In the genomic region with DNA sequence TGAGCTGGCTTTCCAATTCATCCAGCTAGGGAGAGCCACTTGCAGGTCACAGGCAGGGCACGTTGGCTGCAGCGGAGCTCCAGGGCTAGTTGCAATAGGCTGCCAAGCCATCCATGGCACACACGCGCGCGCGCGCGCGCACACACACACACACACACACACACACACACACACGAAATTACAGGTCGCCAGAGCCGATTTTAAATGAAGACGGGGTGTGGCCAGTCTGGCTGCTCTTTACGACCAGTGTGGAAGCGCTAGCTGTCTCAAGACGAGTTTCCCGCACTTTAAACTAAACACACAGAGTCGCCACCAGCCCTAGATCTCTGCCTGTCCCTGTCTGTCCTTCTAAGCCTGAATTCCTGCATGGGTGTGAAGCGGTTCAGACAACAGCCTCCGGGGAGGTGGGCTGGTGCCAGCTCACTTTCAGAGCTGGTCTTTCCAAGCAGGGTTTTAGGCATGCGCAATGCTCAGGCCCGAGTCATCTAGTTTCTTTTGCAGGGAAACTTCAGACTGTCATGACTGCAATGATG, we compare ENCODE assay signal across 8 mouse cellular contexts. TPM values are rescaled to one million over a fixed set of nuclear protein-coding genes. Genes with fewer than 3 reads are reported as not detected.
A peak's percentile ranks its signal among the peaks of the same experiment; 100 is the strongest.
DNase-seq lines count a peak whose midpoint lies in the region; ATAC-seq and TF ChIP-seq lines count a peak whose summit lies in the region.

No protein-coding gene starts in this region.

- H3K9me3 ChIP-seq in ES-E14 (ENCODE audit: control insufficient read depth, insufficient read depth, low read depth, low read length): no peaks in the 10 kb centered on the region
- no peaks in the 10 kb centered on the region for H3K9me3 ChIP-seq in hindbrain, embryonic 11.5 days (ENCODE audit: control insufficient read depth, low read length)

- peak overlapping the region; percentile 54 to 65 for H3K4me3 ChIP-seq in ES-E14 (ENCODE audit: insufficient read depth in 1 of 2, low read depth in 1 of 2, low read length in 2 of 2, poor library complexity in 1 of 2, severe bottlenecking in 1 of 2)
- peak overlapping the region; percentile 58 for H3K4me3 ChIP-seq in brown adipose tissue, adult 24 weeks (ENCODE audit: insufficient read depth, low read depth, low read length)
- peak overlapping the region; percentile 26 for H3K4me3 ChIP-seq in hindbrain, embryonic 11.5 days (ENCODE audit: low read depth, low read length)

- in situ Hi-C loops in ES-E14 (cut with MboI; ENCODE audit: low sequenced_read_pairs in 2 of 2, unreplicated experiment in 2 of 2): no loop called here

- H3K4me1 ChIP-seq in ES-E14 (ENCODE audit: control insufficient read depth in 2 of 2, insufficient read depth in 2 of 2, low read length in 2 of 2, poor library complexity in 1 of 2): peaks cover 11 to 22% of the 10 kb centered on the region in 2 experiments
- H3K4me1 ChIP-seq in brown adipose tissue, adult 24 weeks (ENCODE audit: control insufficient read depth, insufficient read depth, insufficient read length, low read length): peaks cover 10% of the 10 kb centered on the region
- H3K4me1 ChIP-seq in hindbrain, embryonic 11.5 days (replicated peaks; ENCODE audit: control insufficient read depth, insufficient read depth, low read length): no peaks in the 10 kb centered on the region; the same call in 1 of the 2 replicates

- peak overlapping the region; percentile 56 for H3K9ac ChIP-seq in ES-E14 (ENCODE audit: insufficient read depth, low read depth, low read length, poor library complexity, severe bottlenecking)
- H3K9ac ChIP-seq in hindbrain, embryonic 11.5 days (ENCODE audit: low read depth, low read length): peak overlapping the region; percentile 47; the same call in 1 of the 2 replicates

- H3K27me3 ChIP-seq in hindbrain, embryonic 11.5 days (ENCODE audit: control insufficient read depth, insufficient read depth, low read length): no peaks in the 10 kb centered on the region

- H3K4me2 ChIP-seq in hindbrain, embryonic 11.5 days (replicated peaks; ENCODE audit: low read depth, low read length): peak overlapping the region; percentile 53

- WGBS in hindbrain, embryonic 11.5 days: 5% methylated on average over 23 of the region's 23 CpGs

- no peak for ATAC-seq in hindbrain, embryonic 11.5 days (ENCODE audit: low FRiP score)

- peak overlapping the region; percentile 69 for H3K27ac ChIP-seq in ES-E14 (ENCODE audit: insufficient read depth, low read depth, low read length, poor library complexity, severe bottlenecking)
- peak overlapping the region; percentile 80 for H3K27ac ChIP-seq in brown adipose tissue, adult 24 weeks (replicated peaks; ENCODE audit: low read depth, low read length)
- peak overlapping the region; percentile 11; the same call in 1 of the 2 replicates for H3K27ac ChIP-seq in hindbrain, embryonic 11.5 days (ENCODE audit: low read depth, low read length)

- H3K36me3 ChIP-seq in ES-E14 (ENCODE audit: control insufficient read depth, insufficient read depth, low read length, poor library complexity, severe bottlenecking): no peaks in the 10 kb centered on the region
- H3K36me3 ChIP-seq in hindbrain, embryonic 11.5 days (ENCODE audit: control insufficient read depth, insufficient read depth, low read length): no peaks in the 10 kb centered on the region

- no peak for DNase-seq in ES-E14 (ENCODE audit: low read depth, low spot score)
- DNase-seq in frontal cortex, postnatal 14 days (ENCODE audit: low spot score in 2 of 2): peak; percentile 64 to 65
- DNase-seq in hindbrain, embryonic 11.5 days (ENCODE audit: low spot score): peak; percentile 65
- DNase-seq in layer of hippocampus, postnatal 25 days (ENCODE audit: extremely low spot score in 1 of 2, low spot score in 1 of 2): peak; percentile 14 to 53
- peak; percentile 75 for DNase-seq in lung, postnatal 14 days
- peak; percentile 64 for DNase-seq in ovary, postnatal 36 days (ENCODE audit: low spot score)
- peak; percentile 61 for DNase-seq in thymus, postnatal 4 days

TF ChIP-seq in ES-E14, 5 proteins besides CTCF, POLR2A, EP300 and RAD21:
- no peak for TF ChIP-seq ZNF384 (IDR thresholded peaks at IDR 0.05; ENCODE audit: low read depth, low read length)
- no peak for TF ChIP-seq HCFC1 (IDR thresholded peaks at IDR 0.05; ENCODE audit: borderline replicate concordance, insufficient read depth, low read length)
- no peak for TF ChIP-seq CHD2 (IDR thresholded peaks at IDR 0.05; ENCODE audit: low read depth, low read length)
- TF ChIP-seq MAFK (IDR thresholded peaks at IDR 0.05; ENCODE audit: insufficient read depth, low read depth, low read length): no peak
- TF ChIP-seq ZC3H11A (IDR thresholded peaks at IDR 0.05; ENCODE audit: borderline replicate concordance, low read depth, low read length): no peak

RNA-seq across cellular contexts. Expression of a gene that starts 5.4 kb away (rescaled TPM):
- 73.6 and 83.4 TPM in 2 replicates for total RNA-seq in ES-E14 (2012; rRNA removed)
- polyA plus RNA-seq in brown adipose tissue, adult 24 weeks (2012; ENCODE audit: insufficient read depth, insufficient read length, missing spikeins): 7.8 and 10.1 TPM in 2 replicates
- 16.7 and 17.1 TPM in 2 replicates for polyA plus RNA-seq in hindbrain, embryonic 11.5 days (2014; fragmentation: Nextera tagmentation; extraction: Ambion mirVana)
- 10 to 100 TPM; 29.7 to 34.3 TPM for total RNA-seq in layer of hippocampus, postnatal 25 days (2021)

Comparison
In these comparisons a context has a peak if more than half of its experiments do, and no peak if none do; other contexts are left out.
1. H3K27ac ChIP-seq: peak in every context shown above with its lines; median percentile 80 in brown adipose tissue, adult 24 weeks; 69 in ES-E14; 11 in hindbrain, embryonic 11.5 days.